Mouse (Mus musculus) erythroblast, adult 5-6 weeks (primary cell): ENCODE data around the gene Nlgn2. TPM values are rescaled to one million over a fixed set of nuclear protein-coding genes. Genes with fewer than 3 reads are reported as not detected.

Experiments used
- ATAC-seq: replicated peaks from 2 replicates; pipeline ENCODE4 v1.8.0; 2016; ENCODE audit warnings: moderate number of reproducible peaks, mild to moderate bottlenecking, moderate TSS enrichment, inconsistent platforms; ENCODE audit not compliant: poor library complexity, low FRiP score, severe bottlenecking
- total RNA-seq, 2 experiments: library from RNA; stranded (forward) in 1 of 2; stranded (reverse) in 1 of 2; fragments of 150-400 nt in 1 of 2; fragments of 200-764, 138-1000 nt in 1 of 2; gene quantifications; 2 replicates each; pipeline versions ENCODE4 v1.2.3 to v1.2.4; 2015 to 2017; ENCODE audit warnings: low replicate concordance in 2 of 2

Gene Nlgn2
- 0.19 and 0.42 TPM in 2 replicates for total RNA-seq (2015; ENCODE audit: low replicate concordance)
- total RNA-seq (2017; ENCODE audit: low replicate concordance), result 0.28 and 1.1 TPM in 2 replicates

GRCm38 (mm10) chr11:69837604-69837951 is at the start of gene Nlgn2:
Gene Nlgn2, minus strand, starts transcription at chr11:69837784.
- ATAC-seq, result 0 out of 2 replicates have a peak, but pooled peaks have one; percentile 1

GRCm38 (mm10) chr11:69886907-69887635 is 49.5 kb upstream of the Nlgn2 start:
- ATAC-seq, result peak; percentile 73

GRCm38 (mm10) chr11:69884663-69885062 is 47.1 kb upstream of the Nlgn2 start:
- ATAC-seq, result no peak

GRCm38 (mm10) chr11:69884240-69884639 is 46.7 kb upstream of the Nlgn2 start:
- no peak for ATAC-seq

- no peak for ATAC-seq
Measured at GRCm38 (mm10) chr11:69883527-69884151, 46.1 kb upstream of the Nlgn2 start.

GRCm38 (mm10) chr11:69883066-69883465 is 45.5 kb upstream of the Nlgn2 start:
- no peak for ATAC-seq

- ATAC-seq, result no peak
Measured at GRCm38 (mm10) chr11:69881787-69882670, 44.4 kb upstream of the Nlgn2 start.

- peak; percentile 37 for ATAC-seq
Measured at GRCm38 (mm10) chr11:69880853-69881603, 43.4 kb upstream of the Nlgn2 start, which contains the start of gene Kctd11. Gene Kctd11, minus strand, starts transcription at chr11:69881406.

- ATAC-seq, result peak; percentile 60
Measured at GRCm38 (mm10) chr11:69880506-69880852, 42.9 kb upstream of the Nlgn2 start.

- ATAC-seq, result no peak
Measured at GRCm38 (mm10) chr11:69879711-69880110, 42.1 kb upstream of the Nlgn2 start.

- no peak for ATAC-seq
Measured at GRCm38 (mm10) chr11:69878952-69879351, 41.4 kb upstream of the Nlgn2 start.

GRCm38 (mm10) chr11:69878399-69878798 is 40.8 kb upstream of the Nlgn2 start:
- ATAC-seq, result no peak

- ATAC-seq, result no peak
Measured at GRCm38 (mm10) chr11:69877878-69878277, 40.3 kb upstream of the Nlgn2 start, which contains the start of gene Tmem95. Gene Tmem95, minus strand, starts transcription at chr11:69878018.

- ATAC-seq, result peak; percentile 73
Measured at GRCm38 (mm10) chr11:69876867-69877266, 39.3 kb upstream of the Nlgn2 start.

GRCm38 (mm10) chr11:69876186-69876585 is 38.6 kb upstream of the Nlgn2 start:
- ATAC-seq, result no peak

GRCm38 (mm10) chr11:69872451-69872850 is 34.9 kb upstream of the Nlgn2 start:
- ATAC-seq, result no peak

GRCm38 (mm10) chr11:69871822-69872221 is 34.2 kb upstream of the Nlgn2 start:
- no peak for ATAC-seq

GRCm38 (mm10) chr11:69870289-69871069 is 32.9 kb upstream of the Nlgn2 start:
- no peak for ATAC-seq

GRCm38 (mm10) chr11:69867335-69867734 is 29.8 kb upstream of the Nlgn2 start:
- ATAC-seq, result no peak
